Mouse (Mus musculus): ENCODE measurements at regions not wholly inside any gene's neighbourhood (a gene's known extent, or its start where the extent isn't known, plus 50 kb on each side); places are given as distances from the start of the nearest gene placed in this dataset.

DNA sequence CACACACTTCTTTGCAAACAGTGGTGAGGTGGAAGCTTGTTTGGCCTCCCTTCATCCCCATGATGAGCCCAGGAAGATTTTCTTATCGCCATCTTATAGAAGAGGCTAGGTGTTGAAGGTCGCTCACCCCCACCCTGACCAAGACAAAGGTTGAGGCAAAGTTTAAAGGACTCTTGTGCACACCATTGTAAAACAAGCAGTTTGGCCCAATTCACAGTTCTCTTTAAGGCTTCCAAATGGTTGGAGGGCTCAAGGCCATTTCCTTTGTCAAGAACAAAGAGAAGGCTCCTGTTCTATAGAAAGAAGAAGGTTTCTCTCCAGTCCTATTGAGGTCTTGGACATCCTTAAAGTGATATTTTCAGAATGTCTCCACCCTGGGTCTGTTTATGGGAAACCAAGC, 67.8 kb upstream of the Dhx15 start:
- H3K27me3 ChIP-seq (ENCODE audit: insufficient read depth, low read length) = no peaks in the 10 kb centered on the region
- H3K9me3 ChIP-seq (replicated peaks; ENCODE audit: low read length) = no peaks in the 10 kb centered on the region
- no peak overlapping the region for H3K4me2 ChIP-seq (ENCODE audit: low read length)
- no peaks in the 10 kb centered on the region for H3K4me1 ChIP-seq (replicated peaks; ENCODE audit: insufficient read depth, low read length)
- H3K4me3 ChIP-seq (replicated peaks; ENCODE audit: low read depth, low read length) = no peak overlapping the region
- TF ChIP-seq CTCF (IDR thresholded peaks at IDR 0.05; ENCODE audit: low read depth) = no peak
- H3K36me3 ChIP-seq (ENCODE audit: insufficient read depth, low read length) = no peaks in the 10 kb centered on the region
- WGBS = 96% methylated on average over 2 of the region's 2 CpGs
- no peak overlapping the region for H3K9ac ChIP-seq (ENCODE audit: low read depth, low read length)
- H3K27ac ChIP-seq = no peak overlapping the region
- ATAC-seq (replicated peaks; ENCODE audit: low FRiP score, low read depth) = no peak
- no peak for DNase-seq (ENCODE audit: low spot score)

DNA sequence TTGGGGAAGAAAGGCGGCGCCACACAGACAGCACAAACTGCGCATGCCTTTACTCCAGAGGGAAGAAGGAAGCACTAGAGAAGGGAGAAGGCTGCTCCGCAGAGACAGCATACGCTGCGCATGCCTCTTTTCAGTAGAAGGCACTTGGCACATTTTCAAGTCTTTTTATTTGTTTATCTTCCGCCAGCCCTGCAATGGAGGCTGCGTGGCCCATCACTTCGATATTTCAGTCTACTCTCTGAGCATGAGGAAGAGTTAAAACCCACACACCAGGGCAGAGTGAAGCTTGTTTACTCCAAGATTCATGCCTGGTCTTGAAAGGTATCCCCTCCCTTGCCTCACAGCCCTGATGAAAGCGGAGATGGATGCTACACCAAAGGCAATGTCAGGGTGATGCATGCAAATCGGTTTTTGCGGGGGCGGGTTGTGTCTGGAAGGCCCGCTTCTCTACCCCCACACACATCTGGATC, 64.3 kb upstream of the Dhx15 start:
- H3K4me2 ChIP-seq (ENCODE audit: low read length) = peak overlapping the region; percentile 42
- no peaks in the 10 kb centered on the region for H3K4me1 ChIP-seq (replicated peaks; ENCODE audit: insufficient read depth, low read length)
- TF ChIP-seq CTCF (IDR thresholded peaks at IDR 0.05; ENCODE audit: low read depth) = peak; percentile 32; the same call in 1 of the 2 replicates
- H3K9ac ChIP-seq (ENCODE audit: low read depth, low read length) = no peak overlapping the region
- WGBS = 22% methylated on average over 14 of the region's 14 CpGs
- no peaks in the 10 kb centered on the region for H3K9me3 ChIP-seq (replicated peaks; ENCODE audit: low read length)
- ATAC-seq (replicated peaks; ENCODE audit: low FRiP score, low read depth) (no peak; the same call in 1 of the 2 replicates), DNase-seq (ENCODE audit: low spot score) (peak; percentile 78)
- H3K36me3 ChIP-seq (ENCODE audit: insufficient read depth, low read length) = no peaks in the 10 kb centered on the region
- H3K4me3 ChIP-seq (replicated peaks; ENCODE audit: low read depth, low read length) = 0 out of 2 replicates have a peak overlapping the region, but pooled peaks have one; percentile 7
- no peaks in the 10 kb centered on the region for H3K27me3 ChIP-seq (ENCODE audit: insufficient read depth, low read length)
- H3K27ac ChIP-seq = 0 out of 2 replicates have a peak overlapping the region, but pooled peaks have one; percentile 19

DNA sequence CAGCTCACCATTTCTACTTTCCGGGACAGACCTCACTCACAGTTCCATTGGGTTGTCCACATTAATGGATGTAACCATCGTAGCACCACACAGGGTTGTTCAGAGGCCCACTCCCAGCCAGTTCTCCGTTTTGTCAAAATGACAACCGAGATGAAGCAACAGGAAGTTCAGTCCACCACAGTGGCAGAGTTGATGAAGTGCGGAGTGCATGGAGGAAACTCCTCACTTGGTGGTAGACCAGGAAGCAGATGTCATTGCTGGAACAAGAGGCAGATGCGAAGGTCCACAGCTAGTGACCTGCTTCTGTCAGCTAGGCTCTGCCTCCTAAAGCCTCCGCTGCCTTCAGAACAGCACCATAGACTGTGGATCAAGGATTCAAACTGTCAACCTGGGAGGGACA, 59.5 kb upstream of the Dhx15 start:
- DNase-seq (ENCODE audit: low spot score) = peak; percentile 7
- no peak for ATAC-seq (replicated peaks; ENCODE audit: low FRiP score, low read depth)
- Histone ChIP-seq H3K36me3 (ENCODE audit: insufficient read depth, low read length) (no peaks in the 10 kb centered on the region), H3K27ac (no peak overlapping the region), H3K4me2 (ENCODE audit: low read length) (no peak overlapping the region), H3K9ac (ENCODE audit: low read depth, low read length) (no peak overlapping the region), H3K4me3 (replicated peaks; ENCODE audit: low read depth, low read length) (no peak overlapping the region), H3K9me3 (replicated peaks; ENCODE audit: low read length) (no peaks in the 10 kb centered on the region), H3K27me3 (ENCODE audit: insufficient read depth, low read length) (no peaks in the 10 kb centered on the region), H3K4me1 (replicated peaks; ENCODE audit: insufficient read depth, low read length) (no peaks in the 10 kb centered on the region)
- WGBS = 64% methylated on average over 7 of the region's 7 CpGs
- TF ChIP-seq CTCF (IDR thresholded peaks at IDR 0.05; ENCODE audit: low read depth) = no peak

DNA sequence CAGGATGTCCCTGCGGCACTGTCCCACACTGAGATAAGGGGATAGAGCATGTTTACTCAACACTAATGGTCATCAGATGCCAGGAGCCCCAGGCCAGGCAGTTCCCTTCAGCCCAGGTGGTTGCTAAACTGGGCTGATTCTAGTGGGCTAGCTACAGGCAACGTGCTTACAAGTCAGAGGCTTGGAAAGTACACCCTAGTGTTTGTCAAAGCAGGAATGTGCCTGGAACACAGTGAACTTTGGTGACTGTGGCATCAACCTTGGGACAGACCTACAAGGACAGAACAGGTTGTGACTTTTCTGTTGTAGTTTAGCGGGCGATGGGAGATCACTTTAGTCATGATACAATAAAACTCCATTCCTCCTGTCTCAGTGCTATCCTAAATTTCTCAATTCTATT, 53.6 kb upstream of the Dhx15 start:
- no peaks in the 10 kb centered on the region for H3K36me3 ChIP-seq (ENCODE audit: insufficient read depth, low read length)
- TF ChIP-seq CTCF (IDR thresholded peaks at IDR 0.05; ENCODE audit: low read depth) = no peak
- no peak overlapping the region for H3K4me2 ChIP-seq (ENCODE audit: low read length)
- H3K27ac ChIP-seq = no peak overlapping the region
- no peak overlapping the region for H3K4me3 ChIP-seq (replicated peaks; ENCODE audit: low read depth, low read length)
- ATAC-seq (replicated peaks; ENCODE audit: low FRiP score, low read depth) (no peak), DNase-seq (ENCODE audit: low spot score) (no peak)
- H3K9ac ChIP-seq (ENCODE audit: low read depth, low read length) = no peak overlapping the region
- WGBS = 91% methylated on average over 4 of the region's 4 CpGs
- H3K27me3 ChIP-seq (ENCODE audit: insufficient read depth, low read length) = no peaks in the 10 kb centered on the region
- H3K4me1 ChIP-seq (replicated peaks; ENCODE audit: insufficient read depth, low read length) = no peaks in the 10 kb centered on the region
- H3K9me3 ChIP-seq (replicated peaks; ENCODE audit: low read length) = no peaks in the 10 kb centered on the region

DNA sequence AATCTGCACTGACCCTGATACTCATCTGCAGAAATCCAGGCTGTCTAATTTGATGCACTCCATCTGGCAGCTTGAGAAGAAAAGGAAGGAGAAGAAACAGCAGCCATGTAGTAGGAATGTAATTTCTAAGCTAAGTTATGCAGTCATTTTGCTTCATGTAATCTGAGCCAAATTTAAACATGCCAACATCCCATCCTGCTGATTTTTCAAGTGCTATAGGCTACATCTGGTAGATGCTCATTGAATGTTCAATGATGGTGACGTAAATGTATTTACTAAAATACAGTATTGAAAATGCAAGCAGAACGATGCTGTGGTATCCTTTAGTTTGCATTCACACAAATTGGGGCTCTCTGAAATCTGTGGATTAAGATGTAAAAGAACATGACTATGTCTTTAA, 52.1 kb upstream of the Dhx15 start:
- DNase-seq (ENCODE audit: low spot score) = peak; percentile 24
- Histone ChIP-seq H3K9me3 (replicated peaks; ENCODE audit: low read length) (no peaks in the 10 kb centered on the region), H3K36me3 (ENCODE audit: insufficient read depth, low read length) (no peaks in the 10 kb centered on the region), H3K4me3 (replicated peaks; ENCODE audit: low read depth, low read length) (no peak overlapping the region), H3K4me1 (replicated peaks; ENCODE audit: insufficient read depth, low read length) (no peaks in the 10 kb centered on the region), H3K27me3 (ENCODE audit: insufficient read depth, low read length) (no peaks in the 10 kb centered on the region), H3K4me2 (ENCODE audit: low read length) (no peak overlapping the region), H3K9ac (ENCODE audit: low read depth, low read length) (no peak overlapping the region), H3K27ac (no peak overlapping the region)
- WGBS = 91% methylated on average over 2 of the region's 2 CpGs
- no peak for TF ChIP-seq CTCF (IDR thresholded peaks at IDR 0.05; ENCODE audit: low read depth)
- no peak for ATAC-seq (replicated peaks; ENCODE audit: low FRiP score, low read depth)

DNA sequence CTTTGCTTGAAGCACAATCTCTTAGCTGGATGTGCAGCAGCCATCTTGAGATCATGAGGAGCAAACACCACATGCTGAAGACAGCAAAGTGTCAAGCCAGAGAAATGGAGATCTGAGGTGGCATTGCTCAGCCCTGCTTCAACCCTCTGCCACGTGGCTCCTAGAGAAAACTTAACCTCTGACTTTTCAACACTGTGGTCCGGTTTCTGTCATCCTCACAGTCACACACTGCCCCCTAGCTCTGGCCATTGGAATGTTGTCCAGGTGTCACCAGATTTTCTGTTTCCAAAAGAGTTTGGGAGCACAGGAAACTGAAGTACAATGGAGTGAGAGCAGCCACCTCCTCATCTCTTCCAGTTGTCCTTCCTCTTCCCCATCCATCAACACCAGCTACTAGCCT, 50.2 kb upstream of the Dhx15 start:
- no peak overlapping the region for H3K4me2 ChIP-seq (ENCODE audit: low read length)
- ATAC-seq (replicated peaks; ENCODE audit: low FRiP score, low read depth) = no peak
- no peak overlapping the region for H3K9ac ChIP-seq (ENCODE audit: low read depth, low read length)
- no peak overlapping the region for H3K27ac ChIP-seq
- peak; percentile 48 for DNase-seq (ENCODE audit: low spot score)
- 7% methylated on average over 2 of the region's 2 CpGs for WGBS
- H3K4me1 ChIP-seq (replicated peaks; ENCODE audit: insufficient read depth, low read length) = no peaks in the 10 kb centered on the region
- peak; percentile 75 for TF ChIP-seq CTCF (IDR thresholded peaks at IDR 0.05; ENCODE audit: low read depth)
- H3K9me3 ChIP-seq (replicated peaks; ENCODE audit: low read length) = no peaks in the 10 kb centered on the region
- no peak overlapping the region for H3K4me3 ChIP-seq (replicated peaks; ENCODE audit: low read depth, low read length)
- no peaks in the 10 kb centered on the region for H3K36me3 ChIP-seq (ENCODE audit: insufficient read depth, low read length)
- H3K27me3 ChIP-seq (ENCODE audit: insufficient read depth, low read length) = no peaks in the 10 kb centered on the region

Measured in kidney, postnatal 0 days (tissue).